Mouse (Mus musculus) erythroblast, embryonic 14.5 days (primary cell): ENCODE measurements around the gene Ormdl3.

Experiments used
- GATA1 ChIP-seq: IDR thresholded peaks from 2 replicates; pipeline ENCODE4 v1.6.1; 2012; ENCODE audit warnings: low read length, inconsistent platforms, mixed read lengths
- TAL1 ChIP-seq: IDR thresholded peaks from 3 replicates; pipeline ENCODE4 v1.6.1; 2012; ENCODE audit warnings: low read length, inconsistent platforms, mixed read lengths

GRCm38 (mm10) chr11:98549363-98549762 is 37.8 kb downstream of the Ormdl3 start:
- TF ChIP-seq GATA1 (no peak), TAL1 (no peak)
